Mouse (Mus musculus) erythroblast, embryonic 14.5 days (primary cell): ENCODE data around the gene Gpr19. TPM values are rescaled to one million over a fixed set of nuclear protein-coding genes. Genes with fewer than 3 reads are reported as not detected.

Experiments used
- H3K27me3 ChIP-seq: 2 replicates; pipeline ENCODE4 v1.6.1; 2012; ENCODE audit warnings: inconsistent platforms; ENCODE audit not compliant: control insufficient read depth
- H3K36me3 ChIP-seq: 2 replicates; pipeline ENCODE4 v1.6.1; 2012; ENCODE audit warnings: mild to moderate bottlenecking, inconsistent platforms; ENCODE audit not compliant: control insufficient read depth
- H3K4me1 ChIP-seq: 2 replicates; pipeline ENCODE4 v1.6.1; 2012; ENCODE audit warnings: inconsistent platforms; ENCODE audit not compliant: control insufficient read depth
- H3K4me3 ChIP-seq: replicated peaks from 2 replicates; pipeline ENCODE3; 2012; ENCODE audit warnings: moderate library complexity, mild to moderate bottlenecking, inconsistent platforms
- H3K9me3 ChIP-seq: 2 replicates; pipeline ENCODE4 v1.6.1; 2012; ENCODE audit warnings: low read length, inconsistent platforms, mixed read lengths; ENCODE audit not compliant: control insufficient read depth
- GATA1 ChIP-seq: IDR thresholded peaks from 2 replicates; pipeline ENCODE4 v1.6.1; 2012; ENCODE audit warnings: low read length, inconsistent platforms, mixed read lengths
- TAL1 ChIP-seq: IDR thresholded peaks from 3 replicates; pipeline ENCODE4 v1.6.1; 2012; ENCODE audit warnings: low read length, inconsistent platforms, mixed read lengths
- polyA plus RNA-seq: library from polyadenylated mRNA; stranded (reverse); fragments of >175 nt; gene quantifications from 2 replicates; pipeline ENCODE4 v1.2.3, GENCODE M21; 2012

The Gpr19 gene
- polyA plus RNA-seq, 1 experiment, result 0.36 TPM

- Histone ChIP-seq H3K36me3 (peaks cover 3% of the 10 kb centered on the region), H3K4me1 (peaks cover 11% of the 10 kb centered on the region), H3K9me3 (no peaks in the 10 kb centered on the region), H3K27me3 (no peaks in the 10 kb centered on the region), H3K4me3 (no peak overlapping the region)
- TF ChIP-seq TAL1 (no peak), GATA1 (no peak)
Measured at GRCm38 (mm10) chr6:134866113-134866512, 32.3 kb downstream of the Gpr19 start.

- Histone ChIP-seq H3K4me3 (no peak overlapping the region), H3K36me3 (no peaks in the 10 kb centered on the region), H3K27me3 (no peaks in the 10 kb centered on the region), H3K9me3 (no peaks in the 10 kb centered on the region), H3K4me1 (peaks cover 3% of the 10 kb centered on the region; the same call in 1 of the 2 replicates)
- TF ChIP-seq GATA1, result no peak
- TF ChIP-seq TAL1, result no peak
Measured at GRCm38 (mm10) chr6:134863146-134863545, 35.2 kb downstream of the Gpr19 start.

GRCm38 (mm10) chr6:134862671-134863104 is 35.7 kb downstream of the Gpr19 start:
- H3K9me3 ChIP-seq, result no peaks in the 10 kb centered on the region
- TF ChIP-seq GATA1, result no peak
- TF ChIP-seq TAL1, result no peak

GRCm38 (mm10) chr6:134861386-134861785 is 37.0 kb downstream of the Gpr19 start:
- H3K4me3 ChIP-seq, result no peak overlapping the region
- no peak for TF ChIP-seq TAL1
- TF ChIP-seq GATA1, result no peak
- H3K36me3 ChIP-seq, result peaks cover 3% of the 10 kb centered on the region; the same call in 1 of the 2 replicates
- no peaks in the 10 kb centered on the region for H3K9me3 ChIP-seq
- peaks cover 3% of the 10 kb centered on the region; the same call in 1 of the 2 replicates for H3K4me1 ChIP-seq
- no peaks in the 10 kb centered on the region for H3K27me3 ChIP-seq

More at GRCm38 (mm10) chr6:134862671-134863104, 35.7 kb downstream of the Gpr19 start:
- Histone ChIP-seq H3K36me3 (no peaks in the 10 kb centered on the region), H3K4me1 (peaks cover 3% of the 10 kb centered on the region; the same call in 1 of the 2 replicates), H3K27me3 (no peaks in the 10 kb centered on the region), H3K4me3 (no peak overlapping the region)

- no peaks in the 10 kb centered on the region for H3K9me3 ChIP-seq
- H3K27me3 ChIP-seq, result no peaks in the 10 kb centered on the region
- no peak overlapping the region for H3K4me3 ChIP-seq
- H3K4me1 ChIP-seq, result no peaks in the 10 kb centered on the region
- TF ChIP-seq TAL1, result no peak
- TF ChIP-seq GATA1, result no peak
- H3K36me3 ChIP-seq, result peaks cover 5% of the 10 kb centered on the region
Measured at GRCm38 (mm10) chr6:134860275-134860674, 38.1 kb downstream of the Gpr19 start.

GRCm38 (mm10) chr6:134859021-134859420 is 39.4 kb downstream of the Gpr19 start:
- Histone ChIP-seq H3K4me3 (no peak overlapping the region), H3K27me3 (no peaks in the 10 kb centered on the region)

GRCm38 (mm10) chr6:134855926-134856325 is 42.5 kb downstream of the Gpr19 start:
- H3K27me3 ChIP-seq, result no peaks in the 10 kb centered on the region
- TF ChIP-seq GATA1 (no peak), TAL1 (no peak)
- no peak overlapping the region for H3K4me3 ChIP-seq
- H3K9me3 ChIP-seq, result no peaks in the 10 kb centered on the region
- H3K4me1 ChIP-seq, result no peaks in the 10 kb centered on the region; the same call in 1 of the 2 replicates
- H3K36me3 ChIP-seq, result peaks cover 5% of the 10 kb centered on the region

More at GRCm38 (mm10) chr6:134859021-134859420, 39.4 kb downstream of the Gpr19 start:
- H3K36me3 ChIP-seq, result peaks cover 5% of the 10 kb centered on the region
- no peaks in the 10 kb centered on the region; the same call in 1 of the 2 replicates for H3K4me1 ChIP-seq
- TF ChIP-seq GATA1 (no peak), TAL1 (no peak)
- no peaks in the 10 kb centered on the region for H3K9me3 ChIP-seq

GRCm38 (mm10) chr6:134854782-134855181 is 43.6 kb downstream of the Gpr19 start:
- H3K9me3 ChIP-seq, result no peaks in the 10 kb centered on the region
- H3K27me3 ChIP-seq, result no peaks in the 10 kb centered on the region
- peaks cover 8% of the 10 kb centered on the region for H3K36me3 ChIP-seq
- H3K4me1 ChIP-seq, result peaks cover 2% of the 10 kb centered on the region
- TF ChIP-seq TAL1 (no peak), GATA1 (no peak)
- no peak overlapping the region for H3K4me3 ChIP-seq

- Histone ChIP-seq H3K36me3 (peaks cover 3% of the 10 kb centered on the region), H3K4me3 (no peak overlapping the region), H3K4me1 (peaks cover 6% of the 10 kb centered on the region), H3K9me3 (no peaks in the 10 kb centered on the region), H3K27me3 (no peaks in the 10 kb centered on the region)
- TF ChIP-seq GATA1 (no peak), TAL1 (no peak)
Measured at GRCm38 (mm10) chr6:134849985-134850384, 48.4 kb downstream of the Gpr19 start.

GRCm38 (mm10) chr6:134849461-134849860 is 48.9 kb downstream of the Gpr19 start:
- H3K4me1 ChIP-seq, result peaks cover 6% of the 10 kb centered on the region
- peaks cover 3% of the 10 kb centered on the region for H3K36me3 ChIP-seq
- TF ChIP-seq GATA1, result no peak
- no peak for TF ChIP-seq TAL1
- H3K27me3 ChIP-seq, result no peaks in the 10 kb centered on the region
- H3K4me3 ChIP-seq, result no peak overlapping the region
- no peaks in the 10 kb centered on the region for H3K9me3 ChIP-seq
